Mouse (Mus musculus) hindlimb bud, embryonic 11.5 days (tissue): ENCODE data around the gene Rab8a.

Source experiments
- DNase-seq: peaks from one replicate; pipeline ENCODE4 v3.0.0-alpha.2; 2012; ENCODE audit warnings: low read depth, low spot score; ENCODE audit errors: extremely low spot score

Gene Rab8a

DNA sequence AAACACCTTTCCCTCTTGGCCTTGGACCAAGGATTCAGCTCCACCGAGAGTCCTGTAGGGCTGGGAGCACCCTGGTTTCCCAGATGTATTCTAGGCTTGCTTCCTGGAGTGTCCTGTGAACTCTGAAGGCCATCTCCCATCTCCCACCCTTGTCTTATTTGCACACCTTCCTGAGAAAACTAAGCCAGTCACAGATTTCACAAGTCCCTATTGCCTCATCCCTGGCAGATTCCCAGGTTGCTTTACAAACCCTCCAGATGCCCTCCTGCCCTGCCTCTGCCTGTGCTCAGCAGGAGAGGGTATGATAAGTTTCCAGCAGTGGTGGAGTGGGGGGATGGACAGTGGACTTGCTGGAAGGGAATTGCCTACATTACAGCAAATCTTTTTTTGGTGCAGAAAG lies 14.9 kb upstream of the Rab8a start:
- DNase-seq: no peak

DNA sequence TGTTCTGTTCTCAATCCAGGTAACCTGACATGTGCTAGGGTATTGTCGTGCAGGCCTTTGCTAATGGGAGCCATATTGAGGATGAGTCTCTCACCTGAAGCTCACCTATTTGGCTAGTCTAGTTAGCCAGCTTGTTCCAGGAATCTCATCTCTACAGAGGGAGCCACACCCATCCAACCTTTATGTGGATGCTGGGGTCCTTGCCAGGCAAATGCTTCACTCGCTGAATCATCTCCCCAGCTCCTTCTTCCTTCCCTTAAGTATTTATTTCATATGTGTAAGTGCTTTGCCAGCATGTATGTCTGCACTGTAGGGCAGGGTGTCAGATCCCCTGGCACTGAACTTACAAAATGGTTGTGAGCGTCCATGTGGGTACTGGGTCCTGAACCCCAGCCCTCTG lies 14.4 kb upstream of the Rab8a start:
- no peak for DNase-seq

DNA sequence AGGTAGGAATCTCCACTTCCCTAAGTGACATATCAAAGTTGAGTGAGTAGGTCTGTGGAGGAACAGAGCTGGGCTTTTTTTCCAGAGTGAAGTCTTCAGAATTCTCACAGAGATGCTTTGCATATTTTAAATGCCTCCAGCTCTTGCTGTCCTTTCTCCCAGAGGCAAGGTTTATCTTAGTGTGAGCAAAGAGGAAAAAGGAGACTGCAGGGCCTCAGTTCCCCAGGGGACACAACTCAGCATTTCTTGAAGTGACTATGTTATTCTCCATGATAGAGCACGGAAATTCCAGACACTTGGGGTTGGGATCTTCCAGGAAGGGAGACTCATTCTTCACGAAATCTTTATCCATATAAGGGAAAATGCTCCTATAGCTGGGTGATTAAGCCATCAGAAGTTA lies 13.7 kb upstream of the Rab8a start:
- no peak for DNase-seq

- no peak for DNase-seq
These were observed 11.9 kb upstream of the Rab8a start for GRCm38 (mm10) chr8:72149056-72149455.

DNA sequence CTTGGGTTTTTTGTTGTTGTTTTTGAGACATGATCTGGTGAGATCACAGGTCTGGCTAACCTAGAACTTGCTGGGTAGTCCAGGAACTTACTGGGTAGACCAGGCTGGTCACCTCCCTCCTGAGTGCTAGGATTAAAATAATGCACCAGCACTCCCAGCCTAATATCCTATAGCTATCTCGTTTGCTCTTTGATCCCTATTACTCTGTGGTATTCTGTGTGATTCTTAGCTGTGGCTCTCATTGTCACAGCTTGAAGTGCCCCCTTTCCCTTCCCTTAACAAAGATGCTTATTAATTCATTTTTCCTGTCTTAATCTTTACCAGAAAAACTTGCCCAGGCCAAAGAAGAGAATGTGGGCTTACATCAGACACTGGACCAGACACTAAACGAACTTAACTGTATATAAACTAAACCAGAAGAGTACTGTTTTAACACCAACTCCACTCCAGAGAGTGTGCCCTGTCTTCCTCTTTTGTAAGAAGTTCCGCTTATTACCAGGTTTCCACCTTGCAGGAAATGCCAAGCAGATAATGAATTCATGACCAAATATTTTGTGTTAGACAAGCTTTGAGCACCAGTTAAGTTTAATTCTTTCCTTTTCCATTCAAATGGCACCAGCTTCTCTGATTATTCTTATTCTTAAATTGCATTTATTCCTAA lies 9.5 kb upstream of the Rab8a start:
- DNase-seq: no peak

DNA sequence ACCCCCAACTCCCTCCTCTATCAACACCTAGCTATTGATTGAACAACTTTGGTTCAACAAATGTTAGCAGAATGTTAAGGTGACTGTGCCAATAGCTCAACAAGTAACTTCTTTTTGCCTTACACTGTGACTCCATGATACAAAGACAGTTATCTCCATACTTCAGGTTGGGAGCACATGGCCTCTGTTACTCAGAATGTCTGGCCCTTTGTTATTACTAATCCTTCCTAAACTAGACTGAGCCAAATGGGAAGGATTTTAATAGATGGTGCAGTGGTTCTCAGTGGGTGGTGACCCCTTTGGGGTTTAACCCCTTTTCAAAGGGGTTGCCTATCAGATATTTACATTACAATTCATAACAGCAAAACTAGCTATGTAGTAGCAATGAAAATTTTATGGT lies 7.6 kb upstream of the Rab8a start:
- DNase-seq: no peak

GRCm38 (mm10) chr8:72158096-72158495 lies 2.9 kb upstream of the Rab8a start:
- DNase-seq: no peak

GRCm38 (mm10) chr8:72158726-72159125 lies 2.3 kb upstream of the Rab8a start:
- no peak for DNase-seq

DNA sequence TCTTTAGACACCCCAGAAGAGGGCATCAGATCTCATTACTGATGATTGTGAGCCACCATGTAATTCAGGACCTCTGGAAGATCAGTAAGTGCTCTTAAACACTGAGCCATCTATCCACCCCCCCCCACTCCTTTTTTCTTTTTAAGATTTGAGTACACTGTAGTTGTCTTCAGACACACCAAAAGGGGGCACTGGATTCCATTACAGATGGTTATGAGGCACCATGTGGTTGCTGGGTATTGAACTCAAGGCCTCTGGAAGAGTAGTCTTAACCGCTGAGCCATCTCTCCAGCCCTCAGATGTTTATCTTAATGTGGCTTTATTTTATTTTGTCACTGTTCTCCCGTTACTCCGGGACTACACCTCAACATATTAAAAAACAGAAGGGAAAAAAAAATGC lies 993 bp upstream of the Rab8a start:
- no peak for DNase-seq

DNA sequence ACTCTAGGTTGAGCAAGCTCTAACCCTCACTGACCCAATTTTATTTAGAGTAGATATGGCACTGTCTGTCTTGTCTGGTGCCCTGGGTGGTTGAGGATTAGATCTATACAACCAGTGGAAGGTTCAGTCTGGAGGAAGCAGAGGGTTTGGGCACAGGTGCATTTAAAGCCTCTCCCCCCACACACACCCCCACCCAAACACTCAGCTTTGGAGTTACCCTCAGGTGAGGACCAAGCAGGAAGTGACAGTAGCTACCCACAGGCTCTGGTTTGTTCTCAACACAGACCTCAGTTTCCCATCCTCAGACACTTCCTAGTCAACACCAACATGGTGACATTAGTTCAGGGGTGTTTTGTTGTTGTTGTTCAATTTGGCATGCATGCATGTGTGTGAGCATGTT lies 1.8 kb downstream of the Rab8a start:
- no peak for DNase-seq

DNA sequence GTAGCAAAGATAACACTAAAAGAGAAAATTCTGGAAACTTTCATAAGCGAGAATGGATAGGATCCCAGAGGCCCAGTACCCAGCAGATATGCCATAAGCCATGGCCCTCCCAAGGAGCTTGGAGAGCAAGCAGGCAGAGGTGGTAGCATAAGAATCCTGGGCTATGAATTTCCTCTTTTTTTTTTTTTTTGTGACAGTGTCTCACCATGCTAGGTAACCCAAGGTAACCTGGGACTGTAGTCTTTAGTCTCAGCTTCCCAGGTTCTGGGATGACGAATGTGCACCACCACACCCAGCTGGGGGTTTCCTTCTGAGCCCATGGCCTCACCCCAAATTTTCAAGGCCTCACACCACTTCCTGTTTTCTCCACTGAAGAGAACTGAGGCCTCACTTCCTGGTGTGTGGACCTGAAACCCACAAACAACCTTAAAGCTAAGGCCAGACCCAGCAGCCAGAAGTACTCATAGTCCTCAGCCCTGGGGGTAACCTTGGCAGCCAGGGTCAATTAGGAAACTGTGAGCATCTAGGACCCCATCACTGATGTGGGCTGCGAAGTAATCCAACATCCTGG lies 8.2 kb downstream of the Rab8a start:
- no peak for DNase-seq

- DNase-seq: no peak
These were observed 8.8 kb downstream of the Rab8a start for GRCm38 (mm10) chr8:72169681-72170249.

DNA sequence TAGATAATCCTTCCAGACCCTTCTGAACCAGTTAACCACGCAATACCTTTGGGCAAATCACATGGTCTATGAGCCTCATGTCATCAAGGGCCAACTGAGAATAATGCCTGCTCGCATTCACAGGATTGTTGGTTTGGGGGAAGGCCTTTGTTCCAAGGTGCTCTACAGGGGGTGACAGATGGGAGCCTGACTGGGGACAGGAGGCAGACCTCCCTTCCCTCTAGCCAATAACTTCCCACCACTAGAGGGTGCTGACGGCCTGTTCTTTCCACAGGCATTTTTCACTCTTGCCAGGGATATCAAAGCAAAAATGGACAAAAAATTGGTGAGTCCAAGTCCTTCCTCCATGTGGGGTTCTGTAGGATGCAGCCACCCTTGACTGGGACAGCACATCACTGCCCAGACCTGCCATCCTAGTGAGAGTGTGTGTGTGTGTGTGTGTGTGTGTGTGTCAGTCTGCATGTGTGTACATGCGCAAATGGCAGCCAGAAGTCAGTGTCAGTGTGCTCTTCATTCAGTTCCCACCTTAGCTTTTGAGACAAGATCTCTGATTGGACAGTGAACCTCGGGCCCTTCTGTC lies 16.4 kb downstream of the Rab8a start:
- DNase-seq: no peak

DNA sequence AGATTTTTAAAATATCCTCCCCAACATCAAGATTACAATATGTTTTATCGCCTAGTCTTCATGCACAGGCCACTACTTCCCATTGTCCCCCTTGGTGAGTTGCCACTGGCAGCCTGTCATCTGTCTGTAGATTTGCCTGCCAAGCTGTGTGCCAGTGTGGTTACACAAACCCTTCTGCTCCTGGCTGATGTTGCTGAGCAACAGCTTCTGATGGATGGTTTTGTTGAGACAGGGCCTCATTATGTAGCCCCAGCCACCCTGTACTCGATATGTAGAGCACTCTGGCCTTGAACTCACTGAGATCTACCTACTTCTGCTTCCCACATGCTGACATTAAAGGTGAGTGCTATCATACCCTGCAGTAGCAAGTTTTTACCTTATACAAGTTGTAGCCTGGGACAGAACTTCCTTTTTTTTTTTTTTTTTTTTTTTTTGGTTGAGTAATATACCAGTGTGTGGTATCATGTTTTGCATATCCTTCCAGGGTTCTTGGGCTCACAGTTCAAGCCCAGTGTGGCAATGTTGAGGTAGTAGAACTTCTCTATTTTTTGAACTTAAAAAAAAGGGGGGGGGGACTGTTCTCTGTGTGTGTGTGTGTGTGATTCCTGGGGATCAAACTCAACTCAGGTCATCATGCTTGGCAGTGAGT lies 22.7 kb downstream of the Rab8a start:
- DNase-seq: no peak

GRCm38 (mm10) chr8:72187793-72188331 lies 26.9 kb downstream of the Rab8a start:
- DNase-seq: no peak

DNA sequence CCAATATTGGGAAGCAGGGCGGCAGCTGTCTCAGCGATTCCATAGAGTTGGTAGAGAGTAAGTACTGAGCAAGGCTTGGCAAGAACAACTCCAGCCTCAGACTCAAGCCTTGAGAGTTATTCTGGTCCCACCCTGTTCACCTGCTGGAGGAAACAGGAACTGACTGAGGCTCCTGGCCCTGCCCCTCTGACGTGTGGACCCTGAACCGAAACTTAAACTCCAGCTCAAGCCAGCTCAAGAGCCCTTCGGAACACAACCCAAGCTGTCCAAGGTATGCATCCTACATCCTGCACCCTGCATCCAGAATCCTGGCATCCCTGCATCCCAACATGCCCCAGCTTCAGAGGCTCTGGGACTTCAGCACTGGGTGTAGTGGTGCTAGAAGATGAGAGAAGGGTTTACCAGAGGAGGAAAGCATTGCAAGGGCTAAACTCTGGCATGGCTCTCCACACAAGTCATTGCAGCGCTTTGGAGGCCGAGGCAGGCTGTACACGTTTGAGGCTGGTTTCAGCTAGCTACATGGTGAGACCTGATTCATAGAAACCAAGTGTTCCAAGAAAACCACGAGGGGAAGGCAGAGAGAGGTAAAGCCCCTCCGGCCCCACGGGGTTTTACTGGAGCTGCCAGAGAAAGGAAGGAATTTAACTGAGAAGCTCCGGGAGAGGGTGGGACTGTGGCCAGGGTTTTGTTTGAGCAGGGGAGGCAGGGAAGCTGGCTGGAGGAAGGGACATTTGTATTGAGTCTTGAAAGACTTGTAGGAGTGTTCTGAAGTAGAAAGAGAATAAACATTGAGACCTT lies 28.6 kb downstream of the Rab8a start, which contains the start of gene Hsh2d:
TSS of gene Hsh2d (plus strand) at position 222 of the 798 bp plus-strand sequence.
- no peak for DNase-seq

DNA sequence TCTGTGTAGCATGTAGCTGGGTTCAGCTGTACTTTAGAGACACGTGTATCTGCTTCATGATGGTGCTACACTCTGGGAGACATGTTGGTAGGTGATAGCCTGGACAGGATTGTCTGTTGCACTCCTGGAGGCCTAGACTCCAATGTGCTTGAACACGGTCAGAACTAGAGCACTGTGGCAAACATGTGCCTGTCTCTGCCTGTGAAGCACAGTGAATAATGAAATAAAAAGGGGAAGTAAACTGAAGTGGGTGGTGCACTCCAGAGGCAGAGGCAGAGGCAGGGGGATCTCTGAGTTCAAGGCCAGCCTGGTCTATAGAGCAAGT lies 29.2 kb downstream of the Rab8a start:
- DNase-seq: no peak

DNA sequence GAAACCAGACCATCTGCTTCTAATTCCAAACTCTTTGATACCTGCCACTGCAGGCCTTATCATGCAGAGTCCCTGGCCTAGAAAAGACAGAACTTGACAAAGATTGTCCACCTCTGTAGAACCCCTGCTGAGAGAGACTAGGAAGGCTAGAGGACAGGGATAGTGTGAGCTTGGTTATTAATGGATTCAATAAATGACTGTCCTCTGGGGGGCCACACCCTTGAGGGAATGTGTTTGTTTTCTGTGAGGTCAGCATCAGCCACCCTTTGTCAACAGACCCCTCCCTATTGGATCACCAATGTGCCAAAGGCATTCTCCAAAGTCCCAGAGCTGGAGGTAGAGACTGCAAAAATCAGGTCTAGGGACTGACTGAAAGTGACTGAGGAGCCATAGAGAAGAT lies 31.1 kb downstream of the Rab8a start:
- DNase-seq: no peak

GRCm38 (mm10) chr8:72197997-72198396 lies 37.0 kb downstream of the Rab8a start:
- DNase-seq: no peak

DNA sequence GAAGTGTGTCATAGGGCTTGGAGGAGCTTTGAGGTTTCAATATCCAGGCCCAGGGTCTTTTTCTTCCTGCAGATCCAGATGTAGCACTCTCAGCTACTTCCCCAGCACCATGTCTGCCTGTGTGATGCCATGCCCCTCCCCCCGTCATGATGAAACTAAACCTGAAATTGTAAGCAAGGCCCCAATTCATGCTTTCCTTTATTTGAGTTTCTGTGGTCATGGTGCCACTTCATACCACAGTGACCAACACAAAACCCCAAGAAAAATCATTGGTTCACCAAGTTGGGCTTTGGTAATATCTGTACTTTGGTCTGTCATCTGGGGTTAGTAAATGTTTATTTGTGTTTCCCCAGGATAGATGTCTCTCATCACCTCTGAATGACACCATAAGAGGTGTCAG lies 47.6 kb downstream of the Rab8a start:
- DNase-seq: no peak

GRCm38 (mm10) chr8:72210222-72210621 lies 49.2 kb downstream of the Rab8a start:
- DNase-seq: no peak
